Mouse (Mus musculus): Measurements from ENCODE around the gene C2cd3. TPM values are rescaled to one million over a fixed set of nuclear protein-coding genes. Genes with fewer than 3 reads are reported as not detected.

The C2cd3 gene
- polyA plus RNA-seq, 1 experiment = 39.7 TPM

- Histone ChIP-seq H3K4me3 (ENCODE audit: control insufficient read depth, low read depth, low read length) (no peak overlapping the region), H3K27ac (ENCODE audit: control insufficient read depth, insufficient read depth, low read depth, low read length) (no peak overlapping the region), H3K36me3 (ENCODE audit: control insufficient read depth, insufficient read depth, low read length) (no peaks in the 10 kb centered on the region), H3K27me3 (ENCODE audit: control insufficient read depth, insufficient read depth, low read length) (no peaks in the 10 kb centered on the region), H3K4me1 (ENCODE audit: control insufficient read depth, insufficient read depth, low read length) (no peaks in the 10 kb centered on the region)
- no peak for TF ChIP-seq CTCF (IDR thresholded peaks at IDR 0.05; ENCODE audit: control insufficient read depth, insufficient read depth, insufficient replicate concordance, low read depth, low read length)
- no peak for TF ChIP-seq POLR2A (IDR thresholded peaks at IDR 0.05; ENCODE audit: control insufficient read depth, low read depth, low read length)
Measured at GRCm38 (mm10) chr7:100354984-100355383, 17.0 kb upstream of the C2cd3 start.

- no peaks in the 10 kb centered on the region for H3K27me3 ChIP-seq (ENCODE audit: control insufficient read depth, insufficient read depth, low read length)
- no peak for TF ChIP-seq CTCF (IDR thresholded peaks at IDR 0.05; ENCODE audit: control insufficient read depth, insufficient read depth, insufficient replicate concordance, low read depth, low read length)
- no peak for TF ChIP-seq POLR2A (IDR thresholded peaks at IDR 0.05; ENCODE audit: control insufficient read depth, low read depth, low read length)
- H3K4me1 ChIP-seq (ENCODE audit: control insufficient read depth, insufficient read depth, low read length) = no peaks in the 10 kb centered on the region
- H3K36me3 ChIP-seq (ENCODE audit: control insufficient read depth, insufficient read depth, low read length) = no peaks in the 10 kb centered on the region
- H3K27ac ChIP-seq (ENCODE audit: control insufficient read depth, insufficient read depth, low read depth, low read length) = no peak overlapping the region
- H3K4me3 ChIP-seq (ENCODE audit: control insufficient read depth, low read depth, low read length) = no peak overlapping the region
Measured at GRCm38 (mm10) chr7:100356324-100356723, 15.7 kb upstream of the C2cd3 start.

- H3K27ac ChIP-seq (ENCODE audit: control insufficient read depth, insufficient read depth, low read depth, low read length) = no peak overlapping the region
- TF ChIP-seq CTCF (IDR thresholded peaks at IDR 0.05; ENCODE audit: control insufficient read depth, insufficient read depth, insufficient replicate concordance, low read depth, low read length) (no peak), POLR2A (IDR thresholded peaks at IDR 0.05; ENCODE audit: control insufficient read depth, low read depth, low read length) (no peak)
- no peaks in the 10 kb centered on the region for H3K36me3 ChIP-seq (ENCODE audit: control insufficient read depth, insufficient read depth, low read length)
- no peaks in the 10 kb centered on the region for H3K4me1 ChIP-seq (ENCODE audit: control insufficient read depth, insufficient read depth, low read length)
- no peaks in the 10 kb centered on the region for H3K27me3 ChIP-seq (ENCODE audit: control insufficient read depth, insufficient read depth, low read length)
- H3K4me3 ChIP-seq (ENCODE audit: control insufficient read depth, low read depth, low read length) = no peak overlapping the region
Measured at GRCm38 (mm10) chr7:100356768-100357167, 15.3 kb upstream of the C2cd3 start.

- no peaks in the 10 kb centered on the region for H3K27me3 ChIP-seq (ENCODE audit: control insufficient read depth, insufficient read depth, low read length)
- H3K36me3 ChIP-seq (ENCODE audit: control insufficient read depth, insufficient read depth, low read length) = no peaks in the 10 kb centered on the region
- TF ChIP-seq POLR2A (IDR thresholded peaks at IDR 0.05; ENCODE audit: control insufficient read depth, low read depth, low read length) (no peak), CTCF (IDR thresholded peaks at IDR 0.05; ENCODE audit: control insufficient read depth, insufficient read depth, insufficient replicate concordance, low read depth, low read length) (no peak)
- no peak overlapping the region for H3K27ac ChIP-seq (ENCODE audit: control insufficient read depth, insufficient read depth, low read depth, low read length)
- H3K4me3 ChIP-seq (ENCODE audit: control insufficient read depth, low read depth, low read length) = no peak overlapping the region
- H3K4me1 ChIP-seq (ENCODE audit: control insufficient read depth, insufficient read depth, low read length) = no peaks in the 10 kb centered on the region
Measured at GRCm38 (mm10) chr7:100357856-100358255, 14.2 kb upstream of the C2cd3 start.

- Histone ChIP-seq H3K27ac (ENCODE audit: control insufficient read depth, insufficient read depth, low read depth, low read length) (no peak overlapping the region), H3K4me3 (ENCODE audit: control insufficient read depth, low read depth, low read length) (no peak overlapping the region), H3K4me1 (ENCODE audit: control insufficient read depth, insufficient read depth, low read length) (no peaks in the 10 kb centered on the region), H3K36me3 (ENCODE audit: control insufficient read depth, insufficient read depth, low read length) (no peaks in the 10 kb centered on the region), H3K27me3 (ENCODE audit: control insufficient read depth, insufficient read depth, low read length) (no peaks in the 10 kb centered on the region)
- TF ChIP-seq CTCF (IDR thresholded peaks at IDR 0.05; ENCODE audit: control insufficient read depth, insufficient read depth, insufficient replicate concordance, low read depth, low read length) = no peak
- TF ChIP-seq POLR2A (IDR thresholded peaks at IDR 0.05; ENCODE audit: control insufficient read depth, low read depth, low read length) = no peak
Measured at GRCm38 (mm10) chr7:100363162-100363561, 8.9 kb upstream of the C2cd3 start.

GRCm38 (mm10) chr7:100364888-100365287, 7.1 kb upstream of the C2cd3 start:
- no peak for TF ChIP-seq POLR2A (IDR thresholded peaks at IDR 0.05; ENCODE audit: control insufficient read depth, low read depth, low read length)
- no peak for TF ChIP-seq CTCF (IDR thresholded peaks at IDR 0.05; ENCODE audit: control insufficient read depth, insufficient read depth, insufficient replicate concordance, low read depth, low read length)

GRCm38 (mm10) chr7:100372452-100372980, 483 bp downstream of the C2cd3 start:
- TF ChIP-seq POLR2A (IDR thresholded peaks at IDR 0.05; ENCODE audit: control insufficient read depth, low read depth, low read length) (no peak), CTCF (IDR thresholded peaks at IDR 0.05; ENCODE audit: control insufficient read depth, insufficient read depth, insufficient replicate concordance, low read depth, low read length) (no peak)
- peak overlapping the region; percentile 95 for H3K4me3 ChIP-seq (ENCODE audit: control insufficient read depth, low read depth, low read length)
- H3K4me1 ChIP-seq (ENCODE audit: control insufficient read depth, insufficient read depth, low read length) = no peaks in the 10 kb centered on the region; the same call in 1 of the 2 replicates
- peak overlapping the region; percentile 91 for H3K27ac ChIP-seq (ENCODE audit: control insufficient read depth, insufficient read depth, low read depth, low read length)
- peaks cover 5% of the 10 kb centered on the region for H3K36me3 ChIP-seq (ENCODE audit: control insufficient read depth, insufficient read depth, low read length)
- H3K27me3 ChIP-seq (ENCODE audit: control insufficient read depth, insufficient read depth, low read length) = no peaks in the 10 kb centered on the region

More at GRCm38 (mm10) chr7:100364888-100365287, 7.1 kb upstream of the C2cd3 start:
- H3K4me3 ChIP-seq (ENCODE audit: control insufficient read depth, low read depth, low read length) = no peak overlapping the region
- H3K27me3 ChIP-seq (ENCODE audit: control insufficient read depth, insufficient read depth, low read length) = no peaks in the 10 kb centered on the region
- H3K4me1 ChIP-seq (ENCODE audit: control insufficient read depth, insufficient read depth, low read length) = no peaks in the 10 kb centered on the region
- no peak overlapping the region for H3K27ac ChIP-seq (ENCODE audit: control insufficient read depth, insufficient read depth, low read depth, low read length)
- no peaks in the 10 kb centered on the region for H3K36me3 ChIP-seq (ENCODE audit: control insufficient read depth, insufficient read depth, low read length)
